Mouse (Mus musculus) embryonic facial prominence, embryonic 13.5 days (tissue): ENCODE results near the gene Ppil2. TPM values are rescaled to one million over a fixed set of nuclear protein-coding genes. Genes with fewer than 3 reads are reported as not detected.

ENCODE experiments used
- ATAC-seq: fragments of 200-750 bp; cut with Nextera tagmentation; 2 replicates; pipeline ENCODE4 v1.8.0; 2017; ENCODE audit warnings: low read depth; ENCODE audit not compliant: insufficient number of reproducible peaks, insufficient read depth, low FRiP score, low TSS enrichment
- H3K27ac ChIP-seq: fragments of 300-500 bp; sonication (generic); 2 replicates; pipeline ENCODE4 v1.5.1; 2015; ENCODE audit warnings: moderate library complexity, mild to moderate bottlenecking, inconsistent platforms
- H3K27me3 ChIP-seq: fragments of 300-500 bp; sonication (generic); 2 replicates; pipeline ENCODE4 v1.6.1; 2015; ENCODE audit warnings: mild to moderate bottlenecking, inconsistent platforms
- H3K36me3 ChIP-seq: fragments of 300-500 bp; sonication (generic); 2 replicates; pipeline ENCODE4 v1.6.1; 2015; ENCODE audit warnings: mild to moderate bottlenecking, inconsistent platforms
- H3K4me1 ChIP-seq: fragments of 300-500 bp; sonication (generic); 2 replicates; pipeline ENCODE4 v1.6.1; 2015; ENCODE audit warnings: inconsistent platforms
- H3K4me2 ChIP-seq: fragments of 300-500 bp; sonication (generic); 2 replicates; pipeline ENCODE4 v1.6.1; 2015; ENCODE audit warnings: moderate library complexity, mild to moderate bottlenecking, inconsistent platforms
- H3K4me3 ChIP-seq: fragments of 300-500 bp; sonication (generic); 2 replicates; pipeline ENCODE4 v1.5.1; 2015; ENCODE audit warnings: mild to moderate bottlenecking, inconsistent platforms
- H3K9ac ChIP-seq: fragments of 300-500 bp; sonication (generic); 2 replicates; pipeline ENCODE4 v1.6.1; 2015; ENCODE audit warnings: mild to moderate bottlenecking, inconsistent platforms
- H3K9me3 ChIP-seq: fragments of 300-500 bp; sonication (generic); 2 replicates; pipeline ENCODE4 v1.6.1; 2016; ENCODE audit warnings: inconsistent platforms
- WGBS: fragments of 180-500 bp; shearing (Covaris S2); methylation state at CpG from one replicate; pipeline ENCODE4 v1.1.7; 2015; ENCODE audit warnings: mixed read lengths; 5-methylcytosine and 5-hydroxymethylcytosine counted together
- polyA plus RNA-seq: library from polyadenylated mRNA; unstranded; fragments of >200 nt; fragmentation: Nextera tagmentation; extraction: Ambion mirVana; gene quantifications from 2 replicates; pipeline ENCODE4 v1.2.1, GENCODE M21; 2015

Gene Ppil2
- polyA plus RNA-seq, 1 experiment from 2014 or later: 161 TPM

DNA sequence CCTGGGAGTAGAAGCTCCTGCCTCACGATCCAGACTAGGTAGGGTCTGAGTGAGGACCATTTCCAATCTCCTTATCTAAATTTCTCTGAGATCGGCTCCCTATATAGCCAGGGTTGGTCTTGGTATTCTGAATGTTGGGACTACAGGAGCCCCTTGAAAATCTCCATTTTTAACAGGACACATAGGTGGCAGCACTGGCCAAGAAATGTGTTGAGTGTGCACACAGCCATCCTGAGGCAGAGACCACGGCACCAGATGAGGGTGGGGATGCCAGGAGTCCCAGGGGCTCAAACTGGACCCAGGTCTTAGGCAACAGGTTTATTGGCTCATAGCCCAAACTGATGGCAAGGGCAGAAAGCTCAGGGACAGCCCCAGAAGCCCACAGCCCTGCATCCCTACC, 22.7 kb downstream of the Ppil2 start:
- WGBS: 71% methylated on average over 3 of the region's 3 CpGs
- H3K36me3 ChIP-seq: peaks cover 99% of the 10 kb centered on the region
- no peak; the same call in 1 of the 2 replicates for ATAC-seq

DNA sequence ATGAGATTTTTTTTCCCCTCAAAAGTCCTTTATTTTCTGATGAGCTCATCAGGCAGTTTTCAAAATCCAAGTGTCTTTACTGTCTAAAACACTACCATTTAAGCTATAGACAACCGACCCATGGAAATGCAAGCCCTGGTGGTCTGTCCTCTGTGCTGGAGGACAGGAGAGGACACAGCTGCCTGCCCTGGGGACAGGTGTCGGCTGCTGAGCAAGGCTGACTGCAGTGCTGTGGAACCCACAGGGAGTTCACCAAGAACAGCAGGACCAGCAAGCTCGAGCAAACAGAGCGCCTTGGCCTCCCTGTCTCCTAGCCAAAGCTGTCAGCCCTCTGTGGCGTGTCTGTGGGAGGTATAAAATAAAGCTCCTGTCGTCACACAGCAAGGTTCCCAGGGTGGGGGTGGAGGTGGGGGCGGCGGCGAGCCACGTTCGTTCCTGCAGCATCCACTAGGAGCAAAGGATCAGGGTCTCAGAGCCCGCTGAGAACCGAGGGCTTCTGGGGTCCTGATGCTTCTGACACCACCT, 24.3 kb downstream of the Ppil2 start:
- Histone ChIP-seq H3K36me3 (peaks cover 99% of the 10 kb centered on the region), H3K4me3 (no peak overlapping the region), H3K9ac (no peak overlapping the region), H3K4me2 (no peak overlapping the region), H3K27me3 (no peaks in the 10 kb centered on the region), H3K27ac (no peak overlapping the region), H3K4me1 (no peaks in the 10 kb centered on the region), H3K9me3 (no peaks in the 10 kb centered on the region)
- ATAC-seq: no peak
- 79% methylated on average over 13 of the region's 13 CpGs for WGBS

More for the DNA sequence above, 22.7 kb downstream of the Ppil2 start:
- no peak overlapping the region for H3K4me3 ChIP-seq
- no peaks in the 10 kb centered on the region for H3K4me1 ChIP-seq
- no peaks in the 10 kb centered on the region for H3K9me3 ChIP-seq
- H3K4me2 ChIP-seq: no peak overlapping the region
- no peak overlapping the region for H3K9ac ChIP-seq
- H3K27me3 ChIP-seq: no peaks in the 10 kb centered on the region
- H3K27ac ChIP-seq: no peak overlapping the region

DNA sequence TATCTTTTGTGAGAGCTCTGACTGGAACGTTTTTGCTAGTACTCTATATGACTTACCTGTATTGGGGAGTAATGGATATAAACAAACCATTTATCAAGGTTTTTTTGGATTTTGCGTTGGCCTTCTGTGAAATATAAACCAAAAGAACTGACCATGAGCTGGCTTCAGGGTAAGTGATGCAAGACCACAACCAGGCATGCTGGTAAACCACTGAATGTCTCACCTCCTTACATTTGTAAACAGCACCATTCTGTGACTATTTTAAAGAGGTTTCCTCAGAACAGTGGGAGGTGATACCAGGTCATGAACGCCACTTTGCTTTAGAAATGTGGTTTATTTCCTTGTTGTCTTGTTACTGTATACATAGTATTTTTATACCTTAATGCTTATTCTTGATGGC, 24.8 kb downstream of the Ppil2 start:
- no peak overlapping the region for H3K4me2 ChIP-seq
- H3K9me3 ChIP-seq: no peaks in the 10 kb centered on the region
- no peaks in the 10 kb centered on the region for H3K4me1 ChIP-seq
- no peak overlapping the region for H3K9ac ChIP-seq
- no peak for ATAC-seq
- no peak overlapping the region for H3K4me3 ChIP-seq
- 83% methylated on average over 3 of the region's 3 CpGs for whole genome bisulfite sequencing
- no peak overlapping the region for H3K27ac ChIP-seq
- H3K27me3 ChIP-seq: no peaks in the 10 kb centered on the region
- H3K36me3 ChIP-seq: peaks cover 100% of the 10 kb centered on the region

DNA sequence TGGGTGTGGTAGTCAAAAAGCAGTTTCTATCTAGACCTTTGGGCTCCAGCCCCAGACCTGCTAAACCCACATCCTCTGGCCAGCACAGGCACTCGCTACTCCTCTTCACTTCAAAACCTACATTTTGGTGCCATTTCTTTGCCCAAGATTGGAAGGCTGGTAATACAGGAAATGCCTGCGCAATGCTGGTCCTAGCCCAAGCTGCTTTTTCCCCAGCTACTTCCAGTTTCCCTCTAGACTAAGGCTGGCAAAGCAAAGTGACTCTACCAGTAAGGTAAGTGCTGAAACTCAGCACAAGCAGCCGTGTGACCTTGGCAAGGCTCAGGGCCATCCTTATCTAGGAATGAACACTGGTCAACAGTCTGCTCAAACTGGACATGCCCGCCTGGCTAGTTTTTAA, 25.4 kb downstream of the Ppil2 start:
- Histone ChIP-seq H3K36me3 (peaks cover 98% of the 10 kb centered on the region), H3K4me2 (no peak overlapping the region), H3K4me1 (no peaks in the 10 kb centered on the region), H3K27me3 (no peaks in the 10 kb centered on the region), H3K27ac (no peak overlapping the region), H3K4me3 (no peak overlapping the region), H3K9me3 (no peaks in the 10 kb centered on the region), H3K9ac (no peak overlapping the region)
- WGBS: 87% methylated on average over 4 of the region's 4 CpGs
- no peak for ATAC-seq

DNA sequence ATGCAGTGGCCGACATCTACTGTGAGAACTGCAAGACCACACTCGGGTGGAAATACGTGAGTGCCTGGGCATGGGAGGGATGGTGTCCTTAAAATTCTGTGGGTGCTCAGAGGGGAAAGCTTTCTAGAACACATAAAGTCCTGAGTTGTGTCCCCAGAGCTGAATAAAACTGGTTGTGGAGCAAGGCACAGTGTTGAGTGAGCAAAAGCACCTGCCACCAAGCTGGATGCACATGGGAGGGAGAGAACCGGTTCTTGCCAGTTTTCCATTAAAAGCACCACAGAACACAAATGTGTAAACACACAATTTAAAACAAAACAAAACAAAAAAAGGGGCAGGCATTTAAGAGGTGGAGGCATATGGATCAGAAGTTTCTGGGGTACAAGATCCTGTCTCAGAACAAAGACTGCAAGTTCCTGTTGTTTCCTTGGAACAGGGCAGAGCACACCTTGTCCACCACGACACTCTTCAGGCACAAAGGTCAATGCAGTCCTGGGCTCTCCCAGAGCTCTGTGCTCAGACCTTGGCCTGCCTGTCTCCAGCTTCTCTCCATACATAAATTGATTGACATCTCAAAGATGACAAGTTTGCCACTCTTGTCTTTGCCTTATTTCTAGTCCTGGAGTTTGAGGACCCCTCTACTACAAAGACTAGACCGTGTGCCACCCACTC, 28.8 kb downstream of the Ppil2 start:
- no peaks in the 10 kb centered on the region for H3K27me3 ChIP-seq
- H3K9me3 ChIP-seq: no peaks in the 10 kb centered on the region
- peaks cover 86% of the 10 kb centered on the region for H3K36me3 ChIP-seq
- no peak overlapping the region for H3K9ac ChIP-seq
- 86% methylated on average over 6 of the region's 6 CpGs for WGBS
- no peaks in the 10 kb centered on the region for H3K4me1 ChIP-seq
- no peak overlapping the region for H3K27ac ChIP-seq
- H3K4me2 ChIP-seq: no peak overlapping the region
- no peak for ATAC-seq
- no peak overlapping the region for H3K4me3 ChIP-seq

DNA sequence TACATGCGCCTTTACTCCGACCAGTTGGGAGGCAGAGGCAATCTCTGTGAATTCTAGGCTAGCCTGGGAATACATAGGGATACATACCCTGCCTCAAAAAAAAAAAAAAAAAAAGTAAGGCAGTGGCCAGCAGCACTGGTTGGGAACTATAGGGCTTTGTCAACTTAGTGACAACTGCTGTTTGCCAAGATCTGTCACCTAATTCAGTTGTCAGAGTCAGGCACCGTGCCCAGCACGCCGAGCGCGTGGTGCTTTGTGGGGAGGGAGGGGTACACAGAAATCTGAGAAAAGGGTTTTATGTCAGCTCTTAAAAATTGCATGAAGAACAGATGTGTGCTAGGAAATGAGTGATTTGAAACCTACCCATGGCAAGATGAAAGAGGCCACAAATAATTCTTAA, 33.0 kb downstream of the Ppil2 start:
- no peak overlapping the region for H3K4me3 ChIP-seq
- H3K9ac ChIP-seq: no peak overlapping the region
- H3K4me1 ChIP-seq: no peaks in the 10 kb centered on the region
- 82% methylated on average over 7 of the region's 7 CpGs for WGBS
- H3K36me3 ChIP-seq: peaks cover 67% of the 10 kb centered on the region
- H3K9me3 ChIP-seq: no peaks in the 10 kb centered on the region
- no peak overlapping the region for H3K4me2 ChIP-seq
- no peak for ATAC-seq
- no peaks in the 10 kb centered on the region for H3K27me3 ChIP-seq
- no peak overlapping the region for H3K27ac ChIP-seq

DNA sequence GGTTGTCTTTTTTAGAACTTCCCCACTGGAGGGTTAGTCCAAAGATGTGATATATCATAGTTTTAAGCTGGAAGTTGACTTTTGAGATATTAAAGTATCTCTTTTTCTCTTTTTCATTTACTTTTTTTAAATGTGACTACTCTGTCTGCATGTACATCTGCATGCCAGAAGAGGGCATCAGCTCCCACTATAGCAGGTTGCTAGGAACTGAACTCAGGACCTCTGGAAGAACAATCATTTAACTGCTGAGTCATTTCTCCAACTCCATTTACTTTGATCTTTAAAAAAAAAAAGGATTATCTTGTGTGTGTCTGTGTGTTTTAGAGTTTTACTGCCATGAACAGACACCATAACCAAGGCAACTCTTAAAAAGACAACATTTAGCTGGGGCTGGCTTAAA, 34.2 kb downstream of the Ppil2 start:
- Histone ChIP-seq H3K4me2 (no peak overlapping the region), H3K9me3 (no peaks in the 10 kb centered on the region), H3K36me3 (peaks cover 55% of the 10 kb centered on the region), H3K4me3 (no peak overlapping the region), H3K4me1 (peaks cover 1% of the 10 kb centered on the region; the same call in 1 of the 2 replicates), H3K27ac (no peak overlapping the region), H3K9ac (no peak overlapping the region), H3K27me3 (no peaks in the 10 kb centered on the region)
- no peak for ATAC-seq

DNA sequence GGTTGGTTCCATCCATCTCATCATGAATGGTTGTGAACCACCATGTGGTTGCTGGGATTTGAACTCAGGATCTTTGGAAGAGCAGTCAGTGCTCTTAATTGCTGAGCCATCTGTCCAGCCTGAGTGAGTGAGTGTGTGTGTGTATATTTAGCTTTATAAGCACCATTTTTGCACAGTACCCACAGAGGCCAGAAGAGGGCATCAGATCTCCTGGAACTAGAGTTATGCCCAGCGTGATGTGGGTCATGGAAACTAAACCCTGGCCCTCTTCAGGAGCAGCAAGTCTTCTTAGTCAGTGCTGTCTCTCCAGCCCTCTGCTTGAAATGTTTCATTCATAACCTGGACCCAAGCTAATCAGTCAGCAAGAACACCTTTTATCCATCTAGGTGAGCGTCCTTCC, 34.8 kb downstream of the Ppil2 start:
- ATAC-seq: no peak
- WGBS: 93% methylated on average over 2 of the region's 2 CpGs
- Histone ChIP-seq H3K27ac (no peak overlapping the region), H3K9ac (no peak overlapping the region), H3K27me3 (no peaks in the 10 kb centered on the region), H3K36me3 (peaks cover 50% of the 10 kb centered on the region), H3K4me2 (no peak overlapping the region), H3K4me1 (peaks cover 6% of the 10 kb centered on the region), H3K9me3 (no peaks in the 10 kb centered on the region), H3K4me3 (no peak overlapping the region)

DNA sequence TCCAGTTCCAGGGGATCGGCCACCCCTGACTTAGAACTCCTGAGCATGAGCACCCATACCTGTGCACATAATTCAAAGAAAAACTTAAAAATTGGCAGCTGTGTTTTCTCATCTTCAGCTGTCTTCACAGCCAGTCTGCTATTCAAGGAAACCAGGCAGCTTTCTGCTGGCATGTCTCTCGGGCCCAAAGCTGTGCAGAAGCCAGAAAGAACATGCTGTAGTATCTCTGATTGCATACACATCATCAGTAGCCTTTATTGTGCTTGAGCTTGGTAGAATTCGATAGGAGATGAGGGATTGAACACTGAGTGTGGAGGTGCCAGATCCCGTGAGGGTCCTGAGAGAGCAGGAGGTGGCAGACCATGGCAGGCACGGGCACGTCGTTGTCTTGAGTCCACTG, 38.1 kb downstream of the Ppil2 start:
- Histone ChIP-seq H3K27me3 (no peaks in the 10 kb centered on the region), H3K9ac (no peak overlapping the region), H3K4me3 (no peak overlapping the region), H3K4me1 (peaks cover 14% of the 10 kb centered on the region), H3K27ac (no peak overlapping the region), H3K4me2 (no peak overlapping the region), H3K9me3 (no peaks in the 10 kb centered on the region), H3K36me3 (peaks cover 29% of the 10 kb centered on the region)
- ATAC-seq: no peak
- 94% methylated on average over 7 of the region's 7 CpGs for WGBS

DNA sequence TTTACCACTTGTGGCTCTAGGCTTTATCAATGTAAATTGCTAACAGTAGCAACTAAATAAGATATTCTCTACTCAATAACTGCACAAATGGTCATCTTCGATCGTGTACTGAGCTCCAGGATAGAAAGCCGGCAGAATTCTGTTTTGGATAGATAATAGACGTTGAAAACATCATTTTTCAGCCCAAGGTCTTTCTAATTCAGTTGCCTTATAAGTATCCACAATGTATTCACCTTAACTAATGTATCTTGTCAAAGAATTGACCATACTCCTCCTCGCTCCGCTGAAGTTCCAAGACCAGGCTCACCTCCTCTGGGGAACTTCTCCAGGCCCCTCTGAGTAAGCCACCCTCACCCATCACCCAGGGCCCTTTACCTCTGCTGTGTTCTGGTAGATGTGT, 40.3 kb downstream of the Ppil2 start:
- no peak for ATAC-seq
- 48% methylated on average over 6 of the region's 6 CpGs for WGBS
- Histone ChIP-seq H3K27ac (no peak overlapping the region), H3K4me1 (peaks cover 14% of the 10 kb centered on the region), H3K9ac (peak overlapping the region; percentile 87), H3K4me2 (peak overlapping the region; percentile 75), H3K27me3 (no peaks in the 10 kb centered on the region), H3K36me3 (peaks cover 15% of the 10 kb centered on the region), H3K4me3 (peak overlapping the region; percentile 78), H3K9me3 (no peaks in the 10 kb centered on the region)

DNA sequence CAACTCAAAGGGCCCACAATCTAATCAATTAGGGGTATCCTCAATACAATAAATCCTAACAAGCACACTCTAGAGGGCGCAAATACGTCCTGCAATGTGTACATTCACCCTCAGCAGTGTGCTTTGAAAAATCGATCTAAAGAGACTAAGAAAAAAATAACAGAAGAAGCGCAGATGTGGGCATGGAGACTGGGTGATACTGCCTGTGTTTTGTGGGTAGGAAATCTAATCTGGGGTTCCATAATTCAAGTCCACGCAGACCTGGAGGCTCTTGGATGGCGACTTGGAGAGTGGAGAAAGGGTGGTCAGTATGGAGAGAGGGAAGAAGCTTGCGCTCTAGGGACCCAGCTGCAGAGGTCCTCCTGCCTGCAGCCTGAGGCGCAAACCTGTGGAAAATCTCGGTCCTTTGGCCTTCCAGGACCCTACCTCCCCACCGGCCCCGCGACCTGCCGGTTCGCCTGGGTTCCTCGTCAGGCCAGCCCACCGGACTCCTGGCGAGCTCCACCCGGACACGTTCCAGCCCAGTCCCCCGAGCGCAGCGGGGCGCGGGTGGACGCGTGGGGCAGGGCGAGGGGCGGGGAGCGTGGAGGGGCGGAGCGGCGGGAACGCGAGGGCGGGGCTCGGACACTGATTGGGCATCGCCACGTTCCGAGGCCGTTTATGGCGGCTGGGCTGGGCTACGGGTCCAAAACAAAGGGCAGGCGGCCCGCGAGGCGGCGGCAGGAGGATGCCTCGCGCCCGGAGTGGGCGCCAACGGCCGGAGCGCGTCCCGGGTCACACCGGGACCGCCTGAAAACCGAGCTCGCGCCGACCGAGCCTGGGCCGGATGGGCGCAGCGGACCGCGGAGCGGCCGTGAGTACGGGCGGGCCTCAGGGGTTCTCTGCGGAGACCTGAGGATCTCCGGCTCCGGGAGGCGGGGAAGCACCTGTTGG, 41.3 kb downstream of the Ppil2 start, which contains the start of gene Ypel1:
Gene Ypel1, plus strand, starts transcription at position 186 of the 933 bp plus-strand sequence.
- H3K27ac ChIP-seq: peak within 1 kb of the TSS; percentile 90
- peak; percentile 91 for ATAC-seq
- under 1% methylated on average over 75 of the region's 76 CpGs for whole genome bisulfite sequencing
- peak within 1 kb of the TSS; percentile 87 for H3K9ac ChIP-seq
- peak within 1 kb of the TSS; percentile 75 for H3K4me2 ChIP-seq
- H3K27me3 ChIP-seq: no peaks in the 10 kb centered on the region
- peaks cover 14% of the 10 kb centered on the region for H3K4me1 ChIP-seq
- peak within 1 kb of the TSS; percentile 78 for H3K4me3 ChIP-seq
- peaks cover 6% of the 10 kb centered on the region for H3K36me3 ChIP-seq
- H3K9me3 ChIP-seq: no peaks in the 10 kb centered on the region
